Mouse (Mus musculus): ENCODE measurements at regions not wholly inside any gene's neighbourhood (a gene's known extent, or its start where the extent isn't known, plus 50 kb on each side); places are given as distances from the start of the nearest gene placed in this dataset.

- no peak for DNase-seq (ENCODE audit: extremely low read depth, low read depth, low spot score)
These were observed 113.6 kb downstream of the Zfp36l2 start for GRCm38 (mm10) chr17:84074000-84074782.

GRCm38 (mm10) chr17:84072426-84073030, 115.2 kb downstream of the Zfp36l2 start:
- DNase-seq (ENCODE audit: extremely low read depth, low read depth, low spot score) = no peak

- no peak for DNase-seq (ENCODE audit: extremely low read depth, low read depth, low spot score)
These were observed 115.9 kb downstream of the Zfp36l2 start for GRCm38 (mm10) chr17:84071855-84072254.

GRCm38 (mm10) chr17:84070596-84070995, 117.2 kb downstream of the Zfp36l2 start:
- DNase-seq (ENCODE audit: extremely low read depth, low read depth, low spot score) = no peak

GRCm38 (mm10) chr17:84067102-84067501, 120.6 kb downstream of the Zfp36l2 start:
- no peak for DNase-seq (ENCODE audit: extremely low read depth, low read depth, low spot score)

GRCm38 (mm10) chr17:84063791-84064190, 124.0 kb downstream of the Zfp36l2 start:
- DNase-seq (ENCODE audit: extremely low read depth, low read depth, low spot score) = no peak

GRCm38 (mm10) chr17:84061621-84062020, 126.1 kb downstream of the Zfp36l2 start:
- DNase-seq (ENCODE audit: extremely low read depth, low read depth, low spot score) = no peak

GRCm38 (mm10) chr17:84056469-84056868, 131.3 kb downstream of the Zfp36l2 start:
- DNase-seq (ENCODE audit: extremely low read depth, low read depth, low spot score) = no peak

- no peak for DNase-seq (ENCODE audit: extremely low read depth, low read depth, low spot score)
These were observed 135.3 kb downstream of the Zfp36l2 start for GRCm38 (mm10) chr17:84052437-84052836.

- no peak for DNase-seq (ENCODE audit: extremely low read depth, low read depth, low spot score)
These were observed 136.5 kb downstream of the Zfp36l2 start for GRCm38 (mm10) chr17:84051212-84051611.

- no peak for DNase-seq (ENCODE audit: extremely low read depth, low read depth, low spot score)
These were observed 139.2 kb downstream of the Zfp36l2 start for GRCm38 (mm10) chr17:84048533-84048932.

- no peak for DNase-seq (ENCODE audit: extremely low read depth, low read depth, low spot score)
These were observed 140.2 kb downstream of the Zfp36l2 start for GRCm38 (mm10) chr17:84047520-84047919.

- DNase-seq (ENCODE audit: extremely low read depth, low read depth, low spot score) = no peak
These were observed 141.9 kb downstream of the Zfp36l2 start for GRCm38 (mm10) chr17:84045812-84046211.

- DNase-seq (ENCODE audit: extremely low read depth, low read depth, low spot score) = no peak
These were observed 143.2 kb downstream of the Zfp36l2 start for GRCm38 (mm10) chr17:84044472-84044936.

GRCm38 (mm10) chr17:84043102-84043501, 144.6 kb downstream of the Zfp36l2 start:
- no peak for DNase-seq (ENCODE audit: extremely low read depth, low read depth, low spot score)

- no peak for DNase-seq (ENCODE audit: extremely low read depth, low read depth, low spot score)
These were observed 148.3 kb downstream of the Zfp36l2 start for GRCm38 (mm10) chr17:84039444-84039843.

- DNase-seq (ENCODE audit: extremely low read depth, low read depth, low spot score) = no peak
These were observed 150.0 kb downstream of the Zfp36l2 start for GRCm38 (mm10) chr17:84037580-84038304.

GRCm38 (mm10) chr17:84036056-84036455, 151.7 kb downstream of the Zfp36l2 start:
- DNase-seq (ENCODE audit: extremely low read depth, low read depth, low spot score) = no peak

GRCm38 (mm10) chr17:84034801-84035200, 152.9 kb downstream of the Zfp36l2 start:
- DNase-seq (ENCODE audit: extremely low read depth, low read depth, low spot score) = no peak

GRCm38 (mm10) chr17:84032441-84032840, 155.3 kb downstream of the Zfp36l2 start:
- DNase-seq (ENCODE audit: extremely low read depth, low read depth, low spot score) = no peak

- DNase-seq (ENCODE audit: extremely low read depth, low read depth, low spot score) = no peak
These were observed 155.9 kb downstream of the Zfp36l2 start for GRCm38 (mm10) chr17:84031833-84032232.

GRCm38 (mm10) chr17:84031381-84031780, 156.4 kb downstream of the Zfp36l2 start:
- no peak for DNase-seq (ENCODE audit: extremely low read depth, low read depth, low spot score)
